Mouse (Mus musculus): ENCODE measurements around the gene Llph. TPM values are rescaled to one million over a fixed set of nuclear protein-coding genes. Genes with fewer than 3 reads are reported as not detected.

Llph gene
- polyA plus RNA-seq, 1 experiment = 0.95 TPM

DNA sequence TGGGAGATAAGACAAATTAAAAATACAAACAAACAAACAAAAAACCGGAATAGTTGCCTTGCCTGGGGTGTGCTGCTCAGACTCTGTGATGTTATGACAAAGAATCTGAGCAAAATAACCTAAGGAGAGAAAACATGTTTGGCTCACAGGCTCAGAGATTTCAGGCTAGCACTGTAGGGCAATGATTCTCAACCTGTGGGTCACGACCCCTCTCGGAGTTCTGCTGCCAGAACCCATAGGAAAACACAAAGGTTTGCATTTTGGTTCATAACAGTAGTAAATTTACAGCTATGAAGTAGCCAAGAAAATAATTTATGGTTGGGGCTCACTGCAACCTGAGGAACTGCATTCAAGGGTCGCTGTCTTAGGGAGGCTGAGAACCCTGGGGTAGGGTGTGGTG is 34.6 kb upstream of the Llph start:
- TF ChIP-seq CTCF (IDR thresholded peaks at IDR 0.05; ENCODE audit: extremely low read depth, insufficient read length, insufficient replicate concordance, low read depth, low read length) = no peak
- TF ChIP-seq POLR2A (IDR thresholded peaks at IDR 0.05; ENCODE audit: low read depth, low read length) = no peak
- Histone ChIP-seq H3K36me3 (ENCODE audit: control insufficient read depth, insufficient read depth, low read length) (no peaks in the 10 kb centered on the region), H3K27me3 (ENCODE audit: control insufficient read depth, insufficient read depth, low read length) (no peaks in the 10 kb centered on the region; the same call in 1 of the 2 replicates), H3K4me3 (ENCODE audit: low read depth, low read length) (no peak overlapping the region), H3K27ac (ENCODE audit: insufficient read depth, low read depth, low read length) (no peak overlapping the region), H3K4me1 (ENCODE audit: control insufficient read depth, insufficient read depth, insufficient read length, low read length) (no peaks in the 10 kb centered on the region; the same call in 1 of the 2 replicates)
- WGBS = 83% methylated on average over 4 of the region's 4 CpGs

DNA sequence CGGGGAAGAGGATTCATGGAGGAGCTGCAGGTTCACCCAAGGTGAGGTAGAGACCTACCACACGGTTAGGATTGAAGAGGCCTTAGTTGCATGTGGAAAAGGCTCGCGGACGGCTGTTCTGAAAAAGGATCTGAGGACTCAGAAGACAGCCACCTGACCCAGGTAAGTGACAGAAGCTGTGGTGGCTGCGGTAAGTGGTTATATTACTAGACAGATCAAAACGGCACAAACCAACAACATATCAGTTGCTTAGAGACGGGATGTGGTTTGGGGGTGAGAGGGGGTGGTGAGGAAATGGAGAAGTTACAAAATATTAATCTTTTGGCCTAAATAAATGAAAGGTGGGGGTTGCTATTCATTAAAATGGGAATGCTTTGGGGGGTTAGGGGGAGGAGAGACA is 33.6 kb upstream of the Llph start:
- WGBS = 82% methylated on average over 8 of the region's 8 CpGs
- Histone ChIP-seq H3K4me1 (ENCODE audit: control insufficient read depth, insufficient read depth, insufficient read length, low read length) (no peaks in the 10 kb centered on the region; the same call in 1 of the 2 replicates), H3K36me3 (ENCODE audit: control insufficient read depth, insufficient read depth, low read length) (no peaks in the 10 kb centered on the region), H3K27me3 (ENCODE audit: control insufficient read depth, insufficient read depth, low read length) (no peaks in the 10 kb centered on the region; the same call in 1 of the 2 replicates), H3K4me3 (ENCODE audit: low read depth, low read length) (no peak overlapping the region), H3K27ac (ENCODE audit: insufficient read depth, low read depth, low read length) (no peak overlapping the region)
- no peak for TF ChIP-seq CTCF (IDR thresholded peaks at IDR 0.05; ENCODE audit: extremely low read depth, insufficient read length, insufficient replicate concordance, low read depth, low read length)
- TF ChIP-seq POLR2A (IDR thresholded peaks at IDR 0.05; ENCODE audit: low read depth, low read length) = no peak

- no peak overlapping the region for H3K27ac ChIP-seq (ENCODE audit: insufficient read depth, low read depth, low read length)
- 66% methylated on average over 14 of the region's 14 CpGs for WGBS
- H3K4me1 ChIP-seq (ENCODE audit: control insufficient read depth, insufficient read depth, insufficient read length, low read length) = no peaks in the 10 kb centered on the region
- no peak overlapping the region for H3K4me3 ChIP-seq (ENCODE audit: low read depth, low read length)
- no peak for TF ChIP-seq CTCF (IDR thresholded peaks at IDR 0.05; ENCODE audit: extremely low read depth, insufficient read length, insufficient replicate concordance, low read depth, low read length)
- no peak for TF ChIP-seq POLR2A (IDR thresholded peaks at IDR 0.05; ENCODE audit: low read depth, low read length)
- no peaks in the 10 kb centered on the region; the same call in 1 of the 2 replicates for H3K27me3 ChIP-seq (ENCODE audit: control insufficient read depth, insufficient read depth, low read length)
- no peaks in the 10 kb centered on the region for H3K36me3 ChIP-seq (ENCODE audit: control insufficient read depth, insufficient read depth, low read length)
Observed at GRCm38 (mm10) chr10:120197061-120197835, 29.6 kb upstream of the Llph start.

- Histone ChIP-seq H3K36me3 (ENCODE audit: control insufficient read depth, insufficient read depth, low read length) (no peaks in the 10 kb centered on the region), H3K4me3 (ENCODE audit: low read depth, low read length) (peak within 1 kb of the TSS; percentile 75), H3K4me1 (ENCODE audit: control insufficient read depth, insufficient read depth, insufficient read length, low read length) (no peaks in the 10 kb centered on the region), H3K27ac (ENCODE audit: insufficient read depth, low read depth, low read length) (peak within 1 kb of the TSS; percentile 51), H3K27me3 (ENCODE audit: control insufficient read depth, insufficient read depth, low read length) (no peaks in the 10 kb centered on the region; the same call in 1 of the 2 replicates)
- TF ChIP-seq CTCF (IDR thresholded peaks at IDR 0.05; ENCODE audit: extremely low read depth, insufficient read length, insufficient replicate concordance, low read depth, low read length) (no peak), POLR2A (IDR thresholded peaks at IDR 0.05; ENCODE audit: low read depth, low read length) (0 out of 2 replicates have a peak, but pooled peaks have one; percentile 5)
- WGBS = 2% methylated on average over 65 of the region's 65 CpGs
Observed at GRCm38 (mm10) chr10:120201131-120201921, 25.5 kb upstream of the Llph start, which contains the start of gene Tmbim4. Gene Tmbim4 (plus strand): TSS chr10:120201590.

DNA sequence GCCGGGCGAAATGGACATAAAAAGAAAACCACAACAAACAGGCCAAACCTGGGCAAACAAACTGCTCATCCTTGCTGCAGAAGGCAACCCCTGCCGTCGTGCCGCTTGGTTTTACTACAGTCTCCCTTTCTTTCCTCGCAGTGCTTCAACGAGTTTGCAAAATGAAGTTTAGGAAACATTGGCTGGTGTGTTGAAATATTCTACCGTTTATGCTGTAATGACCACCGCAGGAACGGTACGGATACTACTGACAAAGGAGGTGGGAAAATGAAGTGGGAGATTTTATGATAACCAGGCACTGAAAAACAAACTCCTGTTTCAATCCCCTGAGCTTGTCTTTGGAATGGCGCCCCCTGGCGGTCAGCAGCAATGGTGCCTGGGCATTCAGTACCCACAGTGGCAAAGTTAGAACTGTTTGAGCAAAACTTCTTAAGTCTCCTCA is 24.9 kb upstream of the Llph start, which contains the start of gene Irak3:
Gene Irak3, minus strand, starts transcription at position 170 of the 442 bp plus-strand sequence.
- 1% methylated on average over 13 of the region's 13 CpGs for WGBS
- H3K4me1 ChIP-seq (ENCODE audit: control insufficient read depth, insufficient read depth, insufficient read length, low read length) = no peaks in the 10 kb centered on the region
- peak within 1 kb of the TSS; percentile 51 for H3K27ac ChIP-seq (ENCODE audit: insufficient read depth, low read depth, low read length)
- peak within 1 kb of the TSS; percentile 75 for H3K4me3 ChIP-seq (ENCODE audit: low read depth, low read length)
- no peaks in the 10 kb centered on the region; the same call in 1 of the 2 replicates for H3K27me3 ChIP-seq (ENCODE audit: control insufficient read depth, insufficient read depth, low read length)
- H3K36me3 ChIP-seq (ENCODE audit: control insufficient read depth, insufficient read depth, low read length) = no peaks in the 10 kb centered on the region
- peak; percentile 97 for TF ChIP-seq CTCF (IDR thresholded peaks at IDR 0.05; ENCODE audit: extremely low read depth, insufficient read length, insufficient replicate concordance, low read depth, low read length)
- no peak for TF ChIP-seq POLR2A (IDR thresholded peaks at IDR 0.05; ENCODE audit: low read depth, low read length)

GRCm38 (mm10) chr10:120202467-120203250 is 24.2 kb upstream of the Llph start:
- no peaks in the 10 kb centered on the region for H3K36me3 ChIP-seq (ENCODE audit: control insufficient read depth, insufficient read depth, low read length)
- H3K27ac ChIP-seq (ENCODE audit: insufficient read depth, low read depth, low read length) = no peak overlapping the region
- no peak for TF ChIP-seq POLR2A (IDR thresholded peaks at IDR 0.05; ENCODE audit: low read depth, low read length)
- no peaks in the 10 kb centered on the region; the same call in 1 of the 2 replicates for H3K27me3 ChIP-seq (ENCODE audit: control insufficient read depth, insufficient read depth, low read length)
- no peaks in the 10 kb centered on the region for H3K4me1 ChIP-seq (ENCODE audit: control insufficient read depth, insufficient read depth, insufficient read length, low read length)
- 67% methylated on average over 16 of the region's 16 CpGs for WGBS
- H3K4me3 ChIP-seq (ENCODE audit: low read depth, low read length) = no peak overlapping the region
